Comparison of ENCODE assay signal across 22 mouse cellular contexts in genomic region chr3:98855160-98855559, GRCm38 (mm10). TPM values are rescaled to one million over a fixed set of nuclear protein-coding genes. Genes with fewer than 3 reads are reported as not detected.
A peak's percentile ranks its signal among the peaks of the same experiment; 100 is the strongest.
DNase-seq lines count a peak whose midpoint lies in the region; ATAC-seq and TF ChIP-seq lines count a peak whose summit lies in the region.
"Had no signal": no experiment of that assay in that cellular context is flagged by ENCODE, and none has a peak within 500 bp of the region (broad histone marks: within the 10 kb centered on the region; RNA-seq: fewer than 3 reads in every experiment).

No protein-coding gene starts in this region.

- intact Hi-C loops in heart, adult 2 months (cut with DNase I) = no loop called here

- WGBS in heart, embryonic 10.5 days = 37% methylated on average over 3 of the region's 3 CpGs
- WGBS in heart, adult 2 months = 62% methylated on average over 3 of the region's 3 CpGs
- 66% methylated on average over 3 of the region's 3 CpGs for WGBS in stomach, embryonic 15.5 days
- 63% methylated on average over 3 of the region's 3 CpGs for WGBS in stomach, postnatal 0 days
- 65% methylated on average over 3 of the region's 3 CpGs for WGBS in intestine, embryonic 16.5 days

- no peak for TF ChIP-seq CTCF in heart, adult 2 months (IDR thresholded peaks at IDR 0.05)
- TF ChIP-seq CTCF in stomach, postnatal 0 days (IDR thresholded peaks at IDR 0.05; ENCODE audit: low read depth) = no peak

- no peak overlapping the region for H3K4me2 ChIP-seq in stomach, embryonic 15.5 days
- H3K4me2 ChIP-seq in stomach, postnatal 0 days (replicated peaks; ENCODE audit: low read depth) = no peak overlapping the region
- no peak overlapping the region for H3K4me2 ChIP-seq in intestine, embryonic 16.5 days (ENCODE audit: low read depth, low read length)
- H3K4me2 ChIP-seq: heart, embryonic 15.5 days; hindbrain, embryonic 14.5 days; limb, embryonic 13.5 days; midbrain, embryonic 12.5 days; neural tube, embryonic 15.5 days had no signal

- no peaks in the 10 kb centered on the region for H3K79me2 ChIP-seq in heart, adult 2 months (replicated peaks; ENCODE audit: control insufficient read depth, insufficient read depth, low read length)

- no peak overlapping the region for H3K4me3 ChIP-seq in heart, embryonic 10.5 days
- no peak overlapping the region for H3K4me3 ChIP-seq in heart, adult 2 months
- H3K4me3 ChIP-seq in stomach, embryonic 15.5 days (replicated peaks) = no peak overlapping the region
- H3K4me3 ChIP-seq in stomach, postnatal 0 days (ENCODE audit: low read depth, low read length) = no peak overlapping the region
- H3K4me3 ChIP-seq in intestine, embryonic 16.5 days (ENCODE audit: low read length) = no peak overlapping the region
- H3K4me3 ChIP-seq: heart, embryonic 15.5 days; limb, embryonic 13.5 days; midbrain, embryonic 12.5 days; neural tube, embryonic 15.5 days had no signal

- H3K4me1 ChIP-seq in heart, embryonic 10.5 days = peaks cover 22% of the 10 kb centered on the region
- no peaks in the 10 kb centered on the region for H3K4me1 ChIP-seq in heart, adult 2 months (ENCODE audit: control insufficient read depth, insufficient read depth, low read length)
- H3K4me1 ChIP-seq in stomach, embryonic 15.5 days = no peaks in the 10 kb centered on the region
- H3K4me1 ChIP-seq in stomach, postnatal 0 days (replicated peaks; ENCODE audit: control insufficient read depth, insufficient read depth) = no peaks in the 10 kb centered on the region
- no peaks in the 10 kb centered on the region; the same call in 1 of the 2 replicates for H3K4me1 ChIP-seq in intestine, embryonic 16.5 days (ENCODE audit: control insufficient read depth, insufficient read depth, low read length)
- H3K4me1 ChIP-seq: limb, embryonic 13.5 days; midbrain, embryonic 12.5 days; neural tube, embryonic 15.5 days had no signal

- no peak for TF ChIP-seq EP300 in heart, adult 2 months (IDR thresholded peaks at IDR 0.05; ENCODE audit: insufficient read depth, low read depth, low read length)
- TF ChIP-seq EP300 in stomach, postnatal 0 days (optimal IDR thresholded peaks at IDR 0.05) = no peak

- DNase-seq in heart, embryonic 10.5 days (ENCODE audit: low spot score) = peak; percentile 92
- DNase-seq in heart, adult 2 months = no peak
- DNase-seq in stomach, postnatal 0 days (ENCODE audit: low spot score) = no peak
- peak; percentile 16 for DNase-seq in yolk sac, embryonic 10.5 days (ENCODE audit: low spot score)
- DNase-seq in frontal cortex, postnatal 25 days (ENCODE audit: low spot score in 2 of 2) = no peak
- DNase-seq: cerebellum, adult 11 months; cerebellum, postnatal 36 days; gastrocnemius, postnatal 14 days; kidney, adult 2 months; retina, postnatal 1 day; thymus, postnatal 14 days had no signal

- H3K27ac ChIP-seq in heart, embryonic 10.5 days = peak overlapping the region; percentile 53
- no peak overlapping the region for H3K27ac ChIP-seq in heart, adult 2 months
- no peak overlapping the region for H3K27ac ChIP-seq in stomach, embryonic 15.5 days
- no peak overlapping the region for H3K27ac ChIP-seq in stomach, postnatal 0 days (replicated peaks)
- H3K27ac ChIP-seq in intestine, embryonic 16.5 days (ENCODE audit: low read length) = no peak overlapping the region
- H3K27ac ChIP-seq: heart, embryonic 15.5 days; hindbrain, embryonic 14.5 days; limb, embryonic 13.5 days; midbrain, embryonic 12.5 days; neural tube, embryonic 15.5 days had no signal

- no peaks in the 10 kb centered on the region for H3K9me3 ChIP-seq in heart, embryonic 10.5 days
- no peaks in the 10 kb centered on the region for H3K9me3 ChIP-seq in stomach, embryonic 15.5 days
- H3K9me3 ChIP-seq in stomach, postnatal 0 days (ENCODE audit: control insufficient read depth, low read length) = no peaks in the 10 kb centered on the region
- H3K9me3 ChIP-seq in intestine, embryonic 16.5 days (ENCODE audit: control insufficient read depth, low read length) = no peaks in the 10 kb centered on the region
- H3K9me3 ChIP-seq: heart, embryonic 15.5 days; limb, embryonic 13.5 days; midbrain, embryonic 12.5 days; neural tube, embryonic 15.5 days had no signal

- H3K36me3 ChIP-seq in heart, embryonic 10.5 days = no peaks in the 10 kb centered on the region
- no peaks in the 10 kb centered on the region for H3K36me3 ChIP-seq in heart, adult 2 months (ENCODE audit: control insufficient read depth, insufficient read depth, low read length)
- no peaks in the 10 kb centered on the region for H3K36me3 ChIP-seq in stomach, embryonic 15.5 days
- H3K36me3 ChIP-seq in stomach, postnatal 0 days (ENCODE audit: control insufficient read depth, insufficient read depth, low read length) = no peaks in the 10 kb centered on the region
- no peaks in the 10 kb centered on the region for H3K36me3 ChIP-seq in intestine, embryonic 16.5 days (ENCODE audit: control insufficient read depth, insufficient read depth, low read length)
- H3K36me3 ChIP-seq: G1E; heart, embryonic 15.5 days; limb, embryonic 13.5 days; midbrain, embryonic 12.5 days; neural tube, embryonic 15.5 days had no signal

- peak; percentile 86 for ATAC-seq in stomach, embryonic 15.5 days (ENCODE audit: insufficient read depth, low FRiP score, low read depth)
- ATAC-seq in stomach, postnatal 0 days (ENCODE audit: low FRiP score, low TSS enrichment) = no peak
- ATAC-seq in intestine, embryonic 16.5 days = peak; percentile 64
- ATAC-seq: forebrain, embryonic 16.5 days had no signal

- H3K27me3 ChIP-seq in heart, embryonic 10.5 days (ENCODE audit: insufficient read depth, poor library complexity, severe bottlenecking) = no peaks in the 10 kb centered on the region
- H3K27me3 ChIP-seq in heart, adult 2 months (ENCODE audit: control insufficient read depth, insufficient read depth, low read length) = no peaks in the 10 kb centered on the region
- H3K27me3 ChIP-seq in stomach, embryonic 15.5 days (replicated peaks) = no peaks in the 10 kb centered on the region
- H3K27me3 ChIP-seq in stomach, postnatal 0 days (ENCODE audit: control insufficient read depth, insufficient read depth, low read length) = no peaks in the 10 kb centered on the region
- H3K27me3 ChIP-seq in intestine, embryonic 16.5 days (replicated peaks; ENCODE audit: control insufficient read depth, insufficient read depth, low read length) = no peaks in the 10 kb centered on the region
- H3K27me3 ChIP-seq: heart, embryonic 15.5 days; limb, embryonic 13.5 days; midbrain, embryonic 12.5 days; neural tube, embryonic 15.5 days had no signal

- no peak for TF ChIP-seq POLR2A in heart, adult 2 months (IDR thresholded peaks at IDR 0.05; ENCODE audit: insufficient read depth, low read depth, low read length)

- H3K9ac ChIP-seq in heart, adult 2 months (ENCODE audit: low read depth, low read length) = no peak overlapping the region
- H3K9ac ChIP-seq in stomach, embryonic 15.5 days = no peak overlapping the region
- H3K9ac ChIP-seq in stomach, postnatal 0 days (ENCODE audit: low read length) = no peak overlapping the region
- no peak overlapping the region for H3K9ac ChIP-seq in intestine, embryonic 16.5 days (ENCODE audit: low read depth, low read length)
- H3K9ac ChIP-seq: heart, embryonic 15.5 days; hindbrain, embryonic 14.5 days; limb, embryonic 13.5 days; midbrain, embryonic 12.5 days; neural tube, embryonic 15.5 days had no signal

RNA-seq across cellular contexts. Expression of gene Hsd3b1, which starts 4.4 kb away (rescaled TPM):
- 0.70 and 2.3 TPM in 2 replicates for polyA plus RNA-seq in heart, embryonic 10.5 days (2016; fragmentation: Nextera tagmentation; extraction: Ambion mirVana)
- total RNA-seq in heart, adult 2 months (2021) = not detected
- polyA plus RNA-seq in heart, adult 2 months (2012; rRNA removed) = 0.16 TPM in 1 of 2 replicates, not detected in the other
- 2.5 and 3.7 TPM in 2 replicates for polyA plus RNA-seq in stomach, embryonic 15.5 days (2015; fragmentation: Nextera tagmentation; extraction: Ambion mirVana)
- polyA plus RNA-seq in stomach, postnatal 0 days (2015; fragmentation: Nextera tagmentation; extraction: Ambion mirVana) = 1.6 TPM in 2 replicates
- 0.67 and 16.6 TPM in 2 replicates for polyA plus RNA-seq in intestine, embryonic 16.5 days (2015; fragmentation: Nextera tagmentation; extraction: Ambion mirVana)
- total RNA-seq: G1E; gastrocnemius, postnatal 14 days had no signal
- polyA plus RNA-seq: embryonic facial prominence, embryonic 14.5 days; forebrain, embryonic 16.5 days; G1E; hindbrain, embryonic 14.5 days; limb, embryonic 13.5 days had no signal

RNA-seq across cellular contexts. Expression of gene Hao2, which starts 37.9 kb away (rescaled TPM):
- 0.16 TPM in 1 of 2 replicates, not detected in the other for polyA plus RNA-seq in heart, embryonic 10.5 days (2016; fragmentation: Nextera tagmentation; extraction: Ambion mirVana)
- total RNA-seq in heart, adult 2 months (2021) = not detected
- not detected in 2 replicates for polyA plus RNA-seq in heart, adult 2 months (2012; rRNA removed)
- 5.0 and 7.3 TPM in 2 replicates for polyA plus RNA-seq in stomach, embryonic 15.5 days (2015; fragmentation: Nextera tagmentation; extraction: Ambion mirVana)
- not detected in 2 replicates for polyA plus RNA-seq in stomach, postnatal 0 days (2015; fragmentation: Nextera tagmentation; extraction: Ambion mirVana)
- polyA plus RNA-seq in intestine, embryonic 16.5 days (2015; fragmentation: Nextera tagmentation; extraction: Ambion mirVana) = 64.9 and 77.4 TPM in 2 replicates
- total RNA-seq: G1E; gastrocnemius, postnatal 14 days had no signal
- polyA plus RNA-seq: embryonic facial prominence, embryonic 14.5 days; forebrain, embryonic 16.5 days; G1E; heart, embryonic 15.5 days; hindbrain, embryonic 14.5 days; midbrain, embryonic 12.5 days had no signal

RNA-seq across cellular contexts. Expression of gene Hsd3b6, which starts 40.9 kb away (rescaled TPM):
- polyA plus RNA-seq in heart, embryonic 10.5 days (2016; fragmentation: Nextera tagmentation; extraction: Ambion mirVana) = 24.1 and 37.3 TPM in 2 replicates
- total RNA-seq in heart, adult 2 months (2021) = not detected
- not detected in 2 replicates for polyA plus RNA-seq in heart, adult 2 months (2012; rRNA removed)
- 1.2 and 1.4 TPM in 2 replicates for polyA plus RNA-seq in stomach, embryonic 15.5 days (2015; fragmentation: Nextera tagmentation; extraction: Ambion mirVana)
- 0.15 TPM in 1 of 2 replicates, not detected in the other for polyA plus RNA-seq in stomach, postnatal 0 days (2015; fragmentation: Nextera tagmentation; extraction: Ambion mirVana)
- 0.18 and 0.27 TPM in 2 replicates for polyA plus RNA-seq in intestine, embryonic 16.5 days (2015; fragmentation: Nextera tagmentation; extraction: Ambion mirVana)
- total RNA-seq: gastrocnemius, postnatal 14 days had no signal
- polyA plus RNA-seq: G1E; kidney, adult 2 months; small intestine, adult 2 months had no signal

Comparison
In these comparisons a context has a peak if more than half of its experiments do, and no peak if none do; other contexts are left out.
1. DNase-seq: peak in heart, embryonic 10.5 days (single experiment) and yolk sac, embryonic 10.5 days (single experiment); none in heart, adult 2 months (0 of 2), stomach, postnatal 0 days (single experiment) and frontal cortex, postnatal 25 days (0 of 2).
2. RNA of gene Hsd3b6, which starts 40.9 kb away (polyA plus RNA-seq): 24.1 to 37.3 TPM in heart, embryonic 10.5 days; 1.2 to 1.4 TPM in stomach, embryonic 15.5 days, 0.18 to 0.27 TPM in intestine, embryonic 16.5 days, not detected in heart, adult 2 months and 0.15 TPM in stomach, postnatal 0 days; every median in the first group is over 10 times any median in the second.